In the genomic region with DNA sequence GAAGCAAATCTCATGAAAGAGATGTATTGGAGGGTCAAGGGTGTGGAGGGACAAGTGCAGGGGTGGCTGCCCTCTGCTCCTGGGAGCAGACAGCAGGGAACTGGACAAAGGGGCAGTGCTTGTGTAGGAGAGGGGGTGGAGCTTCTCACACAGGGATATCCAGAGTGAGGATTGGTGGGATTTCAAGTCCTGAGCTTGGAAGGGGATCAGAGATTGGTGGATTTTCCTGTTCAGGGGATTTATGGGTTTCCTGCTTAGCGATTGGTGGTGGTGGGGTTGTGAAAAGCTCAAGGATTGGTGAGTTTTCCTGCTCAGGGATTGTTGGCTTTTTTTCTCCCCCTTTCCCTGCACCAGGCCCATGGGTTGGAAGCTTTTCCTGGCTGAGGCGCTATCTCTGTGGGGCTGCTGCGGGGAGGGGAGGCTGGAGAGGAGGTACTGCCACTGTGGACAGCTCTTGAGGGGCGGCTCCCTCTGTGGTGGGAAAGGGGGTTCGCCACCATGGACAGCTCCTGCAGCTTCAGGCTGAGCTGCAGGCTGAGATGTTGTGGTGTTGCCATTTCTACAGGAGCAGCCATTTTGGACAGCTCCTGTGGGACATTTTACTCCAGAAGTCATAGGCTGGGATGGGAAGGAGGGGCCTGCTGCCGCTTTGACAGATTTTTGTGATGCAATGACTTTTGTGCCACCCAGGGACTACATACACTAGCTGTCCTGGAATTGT, we compare ENCODE assay signal across 9 mouse cellular contexts. TPM values are rescaled to one million over a fixed set of nuclear protein-coding genes. Genes with fewer than 3 reads are reported as not detected.
DNase-seq lines count a peak whose midpoint lies in the region; ATAC-seq and TF ChIP-seq lines count a peak whose summit lies in the region.
"Had no signal": no experiment of that assay in that cellular context is flagged by ENCODE, and none has a peak within 500 bp of the region (broad histone marks: within the 10 kb centered on the region; RNA-seq: fewer than 3 reads in every experiment).

No protein-coding gene starts in this region.

- H3K4me1 ChIP-seq in heart, embryonic 16.5 days (ENCODE audit: control insufficient read depth, insufficient read depth, low read length), result no peaks in the 10 kb centered on the region
- H3K4me1 ChIP-seq in liver, postnatal 0 days (ENCODE audit: insufficient read depth), result no peaks in the 10 kb centered on the region
- no peaks in the 10 kb centered on the region for H3K4me1 ChIP-seq in cerebellum, adult 2 months (ENCODE audit: control insufficient read depth, insufficient read depth, low read length)
- H3K4me1 ChIP-seq: midbrain, embryonic 12.5 days had no signal

- TF ChIP-seq EP300 in liver, postnatal 0 days (IDR thresholded peaks at IDR 0.05; ENCODE audit: low read depth), result no peak

- WGBS in heart, embryonic 16.5 days, result 21% methylated on average over 5 of the region's 6 CpGs
- 13% methylated on average over 6 of the region's 6 CpGs for WGBS in liver, postnatal 0 days (ENCODE audit: insufficient replicate concordance)
- 31% methylated on average over 6 of the region's 6 CpGs for WGBS in cerebellum, adult 2 months

- H3K27ac ChIP-seq in heart, embryonic 16.5 days (ENCODE audit: low read length), result no peak overlapping the region
- no peak overlapping the region for H3K27ac ChIP-seq in liver, postnatal 0 days (ENCODE audit: low read depth)
- no peak overlapping the region for H3K27ac ChIP-seq in cerebellum, adult 2 months (ENCODE audit: insufficient read depth, low read length)
- H3K27ac ChIP-seq: midbrain, embryonic 12.5 days had no signal

- no peak for TF ChIP-seq POLR2A in cerebellum, adult 2 months (IDR thresholded peaks at IDR 0.05; ENCODE audit: borderline replicate concordance, insufficient read depth, low read length)

- H3K9ac ChIP-seq in heart, embryonic 16.5 days (ENCODE audit: low read length), result no peak overlapping the region
- H3K9ac ChIP-seq in liver, postnatal 0 days (replicated peaks), result no peak overlapping the region
- H3K9ac ChIP-seq: midbrain, embryonic 12.5 days had no signal

- no peaks in the 10 kb centered on the region for H3K27me3 ChIP-seq in heart, embryonic 16.5 days (ENCODE audit: control insufficient read depth, insufficient read depth, low read length)
- H3K27me3 ChIP-seq in liver, postnatal 0 days (ENCODE audit: insufficient read depth, low read length), result no peaks in the 10 kb centered on the region
- H3K27me3 ChIP-seq in cerebellum, adult 2 months (ENCODE audit: control insufficient read depth, insufficient read depth, low read length), result no peaks in the 10 kb centered on the region
- H3K27me3 ChIP-seq: midbrain, embryonic 12.5 days had no signal

- peak; percentile 86 for ATAC-seq in heart, embryonic 16.5 days (replicated peaks; ENCODE audit: extremely low read depth, insufficient read depth, low FRiP score)
- peak; percentile 67 for ATAC-seq in liver, postnatal 0 days

- TF ChIP-seq CTCF in liver, postnatal 0 days (IDR thresholded peaks at IDR 0.05; ENCODE audit: low read depth), result no peak
- TF ChIP-seq CTCF in cerebellum, adult 2 months (IDR thresholded peaks at IDR 0.05; ENCODE audit: borderline replicate concordance, insufficient read depth, low read depth, low read length), result no peak

- no peaks in the 10 kb centered on the region for H3K9me3 ChIP-seq in heart, embryonic 16.5 days (replicated peaks; ENCODE audit: control insufficient read depth, low read length)
- no peaks in the 10 kb centered on the region for H3K9me3 ChIP-seq in liver, postnatal 0 days (ENCODE audit: low read length)
- H3K9me3 ChIP-seq: midbrain, embryonic 12.5 days had no signal

- no peak overlapping the region for H3K4me2 ChIP-seq in heart, embryonic 16.5 days (ENCODE audit: low read depth, low read length)
- no peak overlapping the region for H3K4me2 ChIP-seq in liver, postnatal 0 days (ENCODE audit: low read depth, low read length)
- H3K4me2 ChIP-seq: midbrain, embryonic 12.5 days had no signal

- no peaks in the 10 kb centered on the region for H3K36me3 ChIP-seq in heart, embryonic 16.5 days (ENCODE audit: control insufficient read depth, insufficient read depth)
- no peaks in the 10 kb centered on the region for H3K36me3 ChIP-seq in liver, postnatal 0 days (replicated peaks; ENCODE audit: insufficient read depth, low read length)
- H3K36me3 ChIP-seq: midbrain, embryonic 12.5 days had no signal

- DNase-seq in heart, adult 18-20 months, result peak; percentile 7 to 8
- no peak for DNase-seq in heart, adult 11 months
- peak; percentile 77 for DNase-seq in 3T3-L1 (ENCODE audit: low read depth, low spot score)
- DNase-seq in adrenal gland, adult 18-20 months (ENCODE audit: low spot score in 2 of 2), result peak; percentile 13 to 30
- peak; percentile 60 for DNase-seq in liver, postnatal 0 days
- DNase-seq in testis, postnatal 14 days (ENCODE audit: low spot score), result peak; percentile 61
- DNase-seq in cerebellum, adult 2 months, result no peak

- no peak overlapping the region for H3K4me3 ChIP-seq in heart, embryonic 16.5 days (ENCODE audit: low read length)
- H3K4me3 ChIP-seq in liver, postnatal 0 days (ENCODE audit: low read depth, low read length), result no peak overlapping the region
- no peak overlapping the region for H3K4me3 ChIP-seq in cerebellum, adult 2 months (replicated peaks; ENCODE audit: insufficient read depth, low read depth, low read length)
- H3K4me3 ChIP-seq: midbrain, embryonic 12.5 days had no signal

RNA-seq across cellular contexts. Expression of a gene that starts 18.9 kb away (rescaled TPM):
- total RNA-seq in heart, adult 18-20 months (2021), result not detected
- total RNA-seq in adrenal gland, adult 18-20 months (2021), result not detected
- polyA plus RNA-seq in heart, embryonic 16.5 days (2015; fragmentation: Nextera tagmentation; extraction: Ambion mirVana), result not detected in 2 replicates
- polyA plus RNA-seq in liver, postnatal 0 days (2015; fragmentation: Nextera tagmentation; extraction: Ambion mirVana), result not detected in 2 replicates
- not detected in 2 replicates for polyA plus RNA-seq in cerebellum, adult 2 months (2012; rRNA removed)
- polyA plus RNA-seq: midbrain, embryonic 12.5 days had no signal

RNA-seq across cellular contexts. Expression of a gene that starts 25.0 kb away (rescaled TPM):
- 1 to 10 TPM; 6.8 to 7.3 TPM for total RNA-seq in heart, adult 18-20 months (2021)
- 1 to 10 TPM; 5.8 to 8.3 TPM for total RNA-seq in adrenal gland, adult 18-20 months (2021)
- polyA plus RNA-seq in heart, embryonic 16.5 days (2015; fragmentation: Nextera tagmentation; extraction: Ambion mirVana), result 23.9 and 25.2 TPM in 2 replicates
- 11.4 and 14.8 TPM in 2 replicates for polyA plus RNA-seq in liver, postnatal 0 days (2015; fragmentation: Nextera tagmentation; extraction: Ambion mirVana)
- polyA plus RNA-seq in cerebellum, adult 2 months (2012; rRNA removed), result 15.4 and 15.8 TPM in 2 replicates

Comparison
In these comparisons a context has a peak if more than half of its experiments do, and no peak if none do; other contexts are left out.
1. DNase-seq: peak in heart, adult 18-20 months (2 of 2), 3T3-L1 (single experiment), adrenal gland, adult 18-20 months (2 of 2), liver, postnatal 0 days (single experiment) and testis, postnatal 14 days (single experiment); none in heart, adult 11 months (single experiment) and cerebellum, adult 2 months (0 of 2).